Mouse (Mus musculus): ENCODE measurements around the gene Olfr821.
"Not testable (repeated sequence)": the region's sequence is repeated elsewhere in the genome, so short reads cannot be mapped to it uniquely, and the experiment has no call there.

Olfr821 gene

GRCm38 (mm10) chr10:130030048-130030447, at the start of gene Olfr821:
Olfr821 (plus strand) TSS chr10:130030348.
- no peak for DNase-seq (ENCODE audit: low read depth, low spot score)

- DNase-seq (ENCODE audit: low read depth, low spot score): not testable (repeated sequence)
Measured at GRCm38 (mm10) chr10:129981867-129982266, 48.3 kb upstream of the Olfr821 start.

GRCm38 (mm10) chr10:129984962-129985361, 45.2 kb upstream of the Olfr821 start, which contains the start of gene Gm10310:
Gm10310 (minus strand) TSS chr10:129985062.
- not testable (repeated sequence) for DNase-seq (ENCODE audit: low read depth, low spot score)

GRCm38 (mm10) chr10:130004104-130004503, 26.0 kb upstream of the Olfr821 start:
- peak; percentile 94 for DNase-seq (ENCODE audit: low read depth, low spot score)

GRCm38 (mm10) chr10:130005366-130005765, 24.8 kb upstream of the Olfr821 start:
- peak; percentile 91 for DNase-seq (ENCODE audit: low read depth, low spot score)

GRCm38 (mm10) chr10:130012321-130012720, 17.8 kb upstream of the Olfr821 start, which contains the start of gene Olfr820:
Olfr820 (plus strand) TSS chr10:130012621.
- DNase-seq (ENCODE audit: low read depth, low spot score): no peak

- DNase-seq (ENCODE audit: low read depth, low spot score): peak; percentile 74
Measured at GRCm38 (mm10) chr10:130037096-130037495, 6.9 kb downstream of the Olfr821 start.

- no peak for DNase-seq (ENCODE audit: low read depth, low spot score)
Measured at GRCm38 (mm10) chr10:130070910-130071309, 40.8 kb downstream of the Olfr821 start, which contains the start of gene Olfr822. Olfr822 (plus strand) TSS chr10:130071210.
